Mouse (Mus musculus): ENCODE measurements around the gene Nmb. TPM values are rescaled to one million over a fixed set of nuclear protein-coding genes. Genes with fewer than 3 reads are reported as not detected.

The Nmb gene
- polyA plus RNA-seq, 1 experiment from 2014 or later: 7.9 TPM

GRCm38 (mm10) chr7:80873038-80873437 lies 31.8 kb downstream of the Nmb start:
- Histone ChIP-seq H3K27me3 (replicated peaks; ENCODE audit: control insufficient read depth, insufficient read depth, low read length) (0 out of 2 replicates have a peak, but pooled peaks cover 4% of the 10 kb centered on the region), H3K4me1 (ENCODE audit: control insufficient read depth, insufficient read depth, low read length) (no peaks in the 10 kb centered on the region), H3K9ac (ENCODE audit: low read length) (no peak overlapping the region), H3K27ac (ENCODE audit: low read depth, low read length) (no peak overlapping the region), H3K9me3 (replicated peaks; ENCODE audit: control insufficient read depth, low read length) (no peaks in the 10 kb centered on the region), H3K36me3 (ENCODE audit: control insufficient read depth, insufficient read depth, low read length) (peaks cover 92% of the 10 kb centered on the region), H3K4me3 (ENCODE audit: low read depth, low read length) (no peak overlapping the region), H3K4me2 (ENCODE audit: low read length) (no peak overlapping the region)
- DNase-seq (ENCODE audit: low spot score) (no peak), ATAC-seq (no peak)
- WGBS: 86% methylated on average over 5 of the region's 5 CpGs

DNA sequence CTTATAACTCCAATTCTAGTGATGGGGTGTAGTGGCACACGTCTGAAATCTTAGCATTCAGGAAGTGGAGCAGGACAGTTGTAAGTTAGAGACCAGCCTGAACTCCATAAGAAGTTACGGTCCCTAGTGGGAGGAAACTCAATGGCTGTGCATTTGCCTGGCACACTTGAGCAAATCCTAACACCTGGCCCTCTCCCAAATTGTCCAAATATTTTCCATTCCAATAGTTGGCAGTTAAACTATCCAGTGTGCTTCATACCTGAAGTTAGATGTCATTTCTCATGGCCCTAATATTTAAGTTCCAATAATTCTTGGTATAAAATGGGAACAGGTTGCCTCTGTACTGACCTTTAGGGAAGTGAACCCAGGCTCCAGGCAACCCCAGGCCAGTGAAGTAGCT lies 36.2 kb downstream of the Nmb start:
- no peaks in the 10 kb centered on the region for H3K27me3 ChIP-seq (replicated peaks; ENCODE audit: control insufficient read depth, insufficient read depth, low read length)
- H3K4me3 ChIP-seq (ENCODE audit: low read depth, low read length): no peak overlapping the region
- 91% methylated on average over 2 of the region's 2 CpGs for WGBS
- H3K4me1 ChIP-seq (ENCODE audit: control insufficient read depth, insufficient read depth, low read length): no peaks in the 10 kb centered on the region
- ATAC-seq: no peak
- H3K9me3 ChIP-seq (replicated peaks; ENCODE audit: control insufficient read depth, low read length): no peaks in the 10 kb centered on the region
- H3K36me3 ChIP-seq (ENCODE audit: control insufficient read depth, insufficient read depth, low read length): peaks cover 90% of the 10 kb centered on the region
- H3K27ac ChIP-seq (ENCODE audit: low read depth, low read length): no peak overlapping the region
- DNase-seq (ENCODE audit: low spot score): no peak
- no peak overlapping the region for H3K4me2 ChIP-seq (ENCODE audit: low read length)
- no peak overlapping the region for H3K9ac ChIP-seq (ENCODE audit: low read length)

GRCm38 (mm10) chr7:80866514-80867147 lies 38.2 kb downstream of the Nmb start:
- Histone ChIP-seq H3K4me2 (ENCODE audit: low read length) (no peak overlapping the region), H3K27ac (ENCODE audit: low read depth, low read length) (no peak overlapping the region), H3K9ac (ENCODE audit: low read length) (no peak overlapping the region), H3K4me1 (ENCODE audit: control insufficient read depth, insufficient read depth, low read length) (peaks cover 15% of the 10 kb centered on the region), H3K9me3 (replicated peaks; ENCODE audit: control insufficient read depth, low read length) (no peaks in the 10 kb centered on the region), H3K4me3 (ENCODE audit: low read depth, low read length) (no peak overlapping the region), H3K27me3 (replicated peaks; ENCODE audit: control insufficient read depth, insufficient read depth, low read length) (no peaks in the 10 kb centered on the region), H3K36me3 (ENCODE audit: control insufficient read depth, insufficient read depth, low read length) (peaks cover 79% of the 10 kb centered on the region)
- 92% methylated on average over 7 of the region's 7 CpGs for WGBS
- no peak for DNase-seq (ENCODE audit: low spot score)
- no peak for ATAC-seq

- Histone ChIP-seq H3K4me3 (ENCODE audit: low read depth, low read length) (no peak overlapping the region), H3K9me3 (replicated peaks; ENCODE audit: control insufficient read depth, low read length) (no peaks in the 10 kb centered on the region), H3K4me1 (ENCODE audit: control insufficient read depth, insufficient read depth, low read length) (peaks cover 17% of the 10 kb centered on the region), H3K27me3 (replicated peaks; ENCODE audit: control insufficient read depth, insufficient read depth, low read length) (no peaks in the 10 kb centered on the region), H3K27ac (ENCODE audit: low read depth, low read length) (no peak overlapping the region), H3K36me3 (ENCODE audit: control insufficient read depth, insufficient read depth, low read length) (peaks cover 70% of the 10 kb centered on the region), H3K9ac (ENCODE audit: low read length) (no peak overlapping the region), H3K4me2 (ENCODE audit: low read length) (no peak overlapping the region)
- ATAC-seq (no peak), DNase-seq (ENCODE audit: low spot score) (no peak)
- WGBS: 96% methylated on average over 7 of the region's 7 CpGs
Observed at GRCm38 (mm10) chr7:80865521-80865920, 39.4 kb downstream of the Nmb start.

DNA sequence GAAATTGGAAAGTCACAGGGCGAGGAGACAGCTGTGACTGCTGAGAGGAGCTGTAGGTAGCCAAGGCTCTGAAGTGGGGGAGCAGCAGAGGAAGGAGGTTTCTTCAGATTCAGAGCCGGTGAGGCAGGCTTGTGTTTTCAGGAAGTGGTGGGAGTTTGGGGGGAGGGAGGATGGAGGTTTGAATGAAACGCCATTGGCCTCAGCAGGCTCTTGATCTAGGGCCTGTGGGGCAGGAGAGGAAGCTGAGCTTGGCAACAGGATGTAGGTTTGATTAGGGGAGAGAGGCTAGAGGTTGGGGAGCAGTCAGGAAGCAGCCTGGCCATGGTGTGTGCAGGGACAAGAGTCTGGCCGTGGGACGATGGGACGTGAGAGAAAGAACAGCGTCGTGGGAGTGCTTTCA lies 40.0 kb downstream of the Nmb start:
- WGBS: 90% methylated on average over 8 of the region's 8 CpGs
- DNase-seq (ENCODE audit: low spot score) (no peak), ATAC-seq (no peak)
- Histone ChIP-seq H3K27me3 (replicated peaks; ENCODE audit: control insufficient read depth, insufficient read depth, low read length) (no peaks in the 10 kb centered on the region), H3K27ac (ENCODE audit: low read depth, low read length) (no peak overlapping the region), H3K9me3 (replicated peaks; ENCODE audit: control insufficient read depth, low read length) (no peaks in the 10 kb centered on the region), H3K9ac (ENCODE audit: low read length) (no peak overlapping the region), H3K4me2 (ENCODE audit: low read length) (no peak overlapping the region), H3K36me3 (ENCODE audit: control insufficient read depth, insufficient read depth, low read length) (peaks cover 63% of the 10 kb centered on the region), H3K4me1 (ENCODE audit: control insufficient read depth, insufficient read depth, low read length) (peaks cover 17% of the 10 kb centered on the region), H3K4me3 (ENCODE audit: low read depth, low read length) (no peak overlapping the region)

DNA sequence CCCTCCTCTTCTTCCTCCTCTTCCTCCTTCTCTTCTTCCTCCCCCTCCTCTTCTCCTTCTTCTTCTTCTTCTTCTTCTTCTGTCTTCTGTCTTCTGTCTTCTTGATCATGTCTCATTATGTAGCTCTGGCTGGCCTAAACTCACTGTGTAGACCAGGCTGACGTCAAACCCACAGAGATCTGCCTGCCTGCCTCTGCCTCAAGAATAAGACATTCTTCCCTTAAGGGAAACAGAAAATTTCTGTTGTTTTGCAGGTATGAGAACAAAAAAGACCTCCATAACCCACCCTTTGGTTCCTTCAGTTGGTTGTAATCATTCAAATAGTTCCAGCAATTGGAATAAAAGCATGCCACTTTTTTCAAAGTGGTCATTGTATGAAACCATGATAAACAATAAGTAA lies 40.7 kb downstream of the Nmb start:
- no peak for DNase-seq (ENCODE audit: low spot score)
- no peak overlapping the region for H3K27ac ChIP-seq (ENCODE audit: low read depth, low read length)
- ATAC-seq: no peak
- H3K9ac ChIP-seq (ENCODE audit: low read length): 0 out of 2 replicates have a peak overlapping the region, but pooled peaks have one; percentile 17
- no peaks in the 10 kb centered on the region for H3K9me3 ChIP-seq (replicated peaks; ENCODE audit: control insufficient read depth, low read length)
- peaks cover 58% of the 10 kb centered on the region for H3K36me3 ChIP-seq (ENCODE audit: control insufficient read depth, insufficient read depth, low read length)
- peaks cover 17% of the 10 kb centered on the region for H3K4me1 ChIP-seq (ENCODE audit: control insufficient read depth, insufficient read depth, low read length)
- peak overlapping the region; percentile 78; the same call in 1 of the 2 replicates for H3K4me2 ChIP-seq (ENCODE audit: low read length)
- WGBS: 76% methylated on average over 1 of the region's 1 CpGs
- no peaks in the 10 kb centered on the region for H3K27me3 ChIP-seq (replicated peaks; ENCODE audit: control insufficient read depth, insufficient read depth, low read length)
- no peak overlapping the region for H3K4me3 ChIP-seq (ENCODE audit: low read depth, low read length)

GRCm38 (mm10) chr7:80863520-80863919 lies 41.4 kb downstream of the Nmb start:
- peak overlapping the region; percentile 17; the same call in 1 of the 2 replicates for H3K9ac ChIP-seq (ENCODE audit: low read length)
- H3K4me2 ChIP-seq (ENCODE audit: low read length): peak overlapping the region; percentile 78; the same call in 1 of the 2 replicates
- H3K9me3 ChIP-seq (replicated peaks; ENCODE audit: control insufficient read depth, low read length): no peaks in the 10 kb centered on the region
- no peaks in the 10 kb centered on the region for H3K27me3 ChIP-seq (replicated peaks; ENCODE audit: control insufficient read depth, insufficient read depth, low read length)
- H3K4me1 ChIP-seq (ENCODE audit: control insufficient read depth, insufficient read depth, low read length): peaks cover 17% of the 10 kb centered on the region
- H3K4me3 ChIP-seq (ENCODE audit: low read depth, low read length): no peak overlapping the region
- ATAC-seq: no peak
- H3K36me3 ChIP-seq (ENCODE audit: control insufficient read depth, insufficient read depth, low read length): peaks cover 52% of the 10 kb centered on the region
- WGBS: 92% methylated on average over 5 of the region's 5 CpGs
- DNase-seq (ENCODE audit: low spot score): no peak
- no peak overlapping the region for H3K27ac ChIP-seq (ENCODE audit: low read depth, low read length)

GRCm38 (mm10) chr7:80862475-80862874 lies 42.4 kb downstream of the Nmb start:
- no peak overlapping the region for H3K9ac ChIP-seq (ENCODE audit: low read length)
- WGBS: 83% methylated on average over 2 of the region's 2 CpGs
- DNase-seq (ENCODE audit: low spot score): no peak

DNA sequence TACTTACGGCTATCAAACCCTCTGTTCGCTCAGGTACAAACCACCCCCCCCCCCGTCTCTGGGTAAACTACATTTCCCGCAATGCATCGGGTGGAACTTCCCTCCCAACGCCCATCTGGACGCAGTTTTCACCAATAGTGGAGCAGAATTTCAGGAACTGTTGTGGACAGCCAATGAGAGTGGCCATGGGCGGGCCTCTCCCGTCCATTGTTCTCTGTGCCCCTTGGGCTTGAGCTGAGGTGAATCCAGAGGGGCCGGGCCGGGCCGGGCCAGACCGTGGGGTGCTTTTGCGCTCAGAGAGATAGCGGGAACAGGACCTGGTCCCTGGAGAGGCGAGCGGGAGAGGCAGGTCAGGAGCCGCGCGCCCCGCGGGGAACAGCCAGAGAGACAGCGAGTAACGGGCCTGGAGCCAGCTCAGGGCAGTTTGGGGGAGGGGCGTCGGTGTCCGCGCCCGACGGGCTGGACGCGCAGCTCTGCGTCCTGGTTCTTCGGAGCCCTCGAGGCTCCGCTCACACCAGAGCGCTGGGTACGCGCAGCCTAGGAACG lies 44.1 kb downstream of the Nmb start, which contains the start of gene Zscan2:
Zscan2 (plus strand) TSS at position 192 of the 546 bp plus-strand sequence.
- Histone ChIP-seq H3K9ac (ENCODE audit: low read length) (peak within 1 kb of the TSS; percentile 96), H3K4me1 (ENCODE audit: control insufficient read depth, insufficient read depth, low read length) (peaks cover 17% of the 10 kb centered on the region), H3K4me3 (ENCODE audit: low read depth, low read length) (peak within 1 kb of the TSS; percentile 83), H3K27me3 (replicated peaks; ENCODE audit: control insufficient read depth, insufficient read depth, low read length) (no peaks in the 10 kb centered on the region), H3K36me3 (ENCODE audit: control insufficient read depth, insufficient read depth, low read length) (peaks cover 27% of the 10 kb centered on the region), H3K27ac (ENCODE audit: low read depth, low read length) (peak within 1 kb of the TSS; percentile 91), H3K4me2 (ENCODE audit: low read length) (peak within 1 kb of the TSS; percentile 90), H3K9me3 (replicated peaks; ENCODE audit: control insufficient read depth, low read length) (no peaks in the 10 kb centered on the region)
- peak; percentile 98 for ATAC-seq
- peak; percentile 99 for DNase-seq (ENCODE audit: low spot score)
- under 1% methylated on average over 40 of the region's 40 CpGs for WGBS

More at GRCm38 (mm10) chr7:80862475-80862874, 42.4 kb downstream of the Nmb start:
- Histone ChIP-seq H3K4me2 (ENCODE audit: low read length) (peak overlapping the region; percentile 78), H3K36me3 (ENCODE audit: control insufficient read depth, insufficient read depth, low read length) (peaks cover 41% of the 10 kb centered on the region), H3K4me1 (ENCODE audit: control insufficient read depth, insufficient read depth, low read length) (peaks cover 17% of the 10 kb centered on the region), H3K9me3 (replicated peaks; ENCODE audit: control insufficient read depth, low read length) (no peaks in the 10 kb centered on the region), H3K27me3 (replicated peaks; ENCODE audit: control insufficient read depth, insufficient read depth, low read length) (no peaks in the 10 kb centered on the region), H3K27ac (ENCODE audit: low read depth, low read length) (no peak overlapping the region), H3K4me3 (ENCODE audit: low read depth, low read length) (no peak overlapping the region)
- ATAC-seq: no peak
